22 mouse cellular contexts compared by ENCODE assay signal in genomic region chr6:116415126-116415676, GRCm38 (mm10). TPM values are rescaled to one million over a fixed set of nuclear protein-coding genes. Genes with fewer than 3 reads are reported as not detected.
DNase-seq lines count a peak whose midpoint lies in the region; ATAC-seq and TF ChIP-seq lines count a peak whose summit lies in the region.
"Had no signal": no experiment of that assay in that cellular context is flagged by ENCODE, and none has a peak within 500 bp of the region (broad histone marks: within the 10 kb centered on the region; RNA-seq: fewer than 3 reads in every experiment).

No protein-coding gene starts in this region.

- no peak overlapping the region for H3K27ac ChIP-seq in heart, embryonic 12.5 days (ENCODE audit: poor library complexity, severe bottlenecking)
- H3K27ac ChIP-seq in heart, postnatal 0 days (ENCODE audit: low read depth), result no peak overlapping the region
- no peak overlapping the region for H3K27ac ChIP-seq in kidney, embryonic 15.5 days
- H3K27ac ChIP-seq in liver, adult 2 months (replicated peaks; ENCODE audit: insufficient read depth, low read depth, low read length), result no peak overlapping the region
- H3K27ac ChIP-seq in liver, postnatal 0 days (ENCODE audit: low read depth), result no peak overlapping the region
- H3K27ac ChIP-seq: embryonic facial prominence, embryonic 13.5 days; forebrain, embryonic 12.5 days; hindbrain, embryonic 10.5 days; hindbrain, embryonic 14.5 days had no signal

- H3K4me1 ChIP-seq in heart, embryonic 12.5 days (replicated peaks), result peaks cover 14% of the 10 kb centered on the region; the same call in 1 of the 2 replicates
- H3K4me1 ChIP-seq in heart, postnatal 0 days (ENCODE audit: control insufficient read depth, insufficient read depth), result peaks cover 5% of the 10 kb centered on the region; the same call in 1 of the 2 replicates
- H3K4me1 ChIP-seq in kidney, embryonic 15.5 days, result no peaks in the 10 kb centered on the region
- H3K4me1 ChIP-seq in liver, adult 2 months (ENCODE audit: control insufficient read depth, insufficient read depth, low read length), result no peaks in the 10 kb centered on the region
- 0 out of 2 replicates have a peak, but pooled peaks cover 3% of the 10 kb centered on the region for H3K4me1 ChIP-seq in liver, postnatal 0 days (ENCODE audit: insufficient read depth)
- H3K4me1 ChIP-seq: embryonic facial prominence, embryonic 13.5 days; forebrain, embryonic 12.5 days had no signal

- H3K79me2 ChIP-seq in liver, adult 2 months (ENCODE audit: control insufficient read depth, insufficient read depth, low read length), result no peaks in the 10 kb centered on the region

- no peak for ATAC-seq in heart, embryonic 12.5 days (ENCODE audit: insufficient number of reproducible peaks, low FRiP score)
- ATAC-seq in heart, postnatal 0 days (ENCODE audit: insufficient read depth, low read depth), result peak; percentile 61
- no peak for ATAC-seq in kidney, embryonic 15.5 days (replicated peaks; ENCODE audit: low FRiP score)
- no peak for ATAC-seq in liver, postnatal 0 days
- ATAC-seq: CD4-positive, CD25-positive, alpha-beta regulatory T cell, adult 4 months; forebrain, embryonic 16.5 days had no signal

- no peak overlapping the region for H3K4me2 ChIP-seq in heart, embryonic 12.5 days
- no peak overlapping the region for H3K4me2 ChIP-seq in heart, postnatal 0 days (ENCODE audit: low read depth, low read length)
- H3K4me2 ChIP-seq in kidney, embryonic 15.5 days, result no peak overlapping the region
- no peak overlapping the region for H3K4me2 ChIP-seq in liver, postnatal 0 days (ENCODE audit: low read depth, low read length)
- H3K4me2 ChIP-seq: embryonic facial prominence, embryonic 13.5 days; forebrain, embryonic 12.5 days; hindbrain, embryonic 14.5 days had no signal

- TF ChIP-seq CTCF in heart, postnatal 0 days (IDR thresholded peaks at IDR 0.05; ENCODE audit: low read depth), result no peak
- TF ChIP-seq CTCF in liver, adult 2 months (IDR thresholded peaks at IDR 0.05; ENCODE audit: low read depth, low read length), result no peak
- TF ChIP-seq CTCF in liver, postnatal 0 days (IDR thresholded peaks at IDR 0.05; ENCODE audit: low read depth), result no peak

- H3K9ac ChIP-seq in heart, embryonic 12.5 days, result no peak overlapping the region
- H3K9ac ChIP-seq in heart, postnatal 0 days (replicated peaks; ENCODE audit: low read depth, low read length), result no peak overlapping the region
- H3K9ac ChIP-seq in kidney, embryonic 15.5 days, result no peak overlapping the region
- no peak overlapping the region for H3K9ac ChIP-seq in liver, adult 2 months (ENCODE audit: low read depth, low read length)
- H3K9ac ChIP-seq in liver, postnatal 0 days (replicated peaks), result no peak overlapping the region
- H3K9ac ChIP-seq: embryonic facial prominence, embryonic 13.5 days; forebrain, embryonic 12.5 days; hindbrain, embryonic 14.5 days had no signal

- no peaks in the 10 kb centered on the region for H3K9me3 ChIP-seq in heart, embryonic 12.5 days (replicated peaks)
- no peaks in the 10 kb centered on the region for H3K9me3 ChIP-seq in heart, postnatal 0 days (replicated peaks; ENCODE audit: control insufficient read depth, low read length)
- H3K9me3 ChIP-seq in kidney, embryonic 15.5 days (replicated peaks), result no peaks in the 10 kb centered on the region
- no peaks in the 10 kb centered on the region for H3K9me3 ChIP-seq in liver, postnatal 0 days (ENCODE audit: low read length)
- H3K9me3 ChIP-seq: embryonic facial prominence, embryonic 13.5 days; forebrain, embryonic 12.5 days; G1E; hindbrain, embryonic 10.5 days had no signal

- H3K36me3 ChIP-seq in heart, embryonic 12.5 days, result peaks cover 18% of the 10 kb centered on the region
- H3K36me3 ChIP-seq in heart, postnatal 0 days (replicated peaks; ENCODE audit: control insufficient read depth, insufficient read depth, low read length), result 0 out of 2 replicates have a peak, but pooled peaks cover 11% of the 10 kb centered on the region
- H3K36me3 ChIP-seq in kidney, embryonic 15.5 days, result peaks cover 6% of the 10 kb centered on the region
- H3K36me3 ChIP-seq in liver, adult 2 months (ENCODE audit: control insufficient read depth, insufficient read depth, low read length), result peaks cover 4% of the 10 kb centered on the region; the same call in 1 of the 2 replicates
- peaks cover 6% of the 10 kb centered on the region for H3K36me3 ChIP-seq in liver, postnatal 0 days (replicated peaks; ENCODE audit: insufficient read depth, low read length)

- no peak for TF ChIP-seq POLR2A in liver, adult 2 months (IDR thresholded peaks at IDR 0.05; ENCODE audit: extremely low read depth, insufficient read depth, low read length)

- peak; percentile 86 for DNase-seq in heart, adult 11 months
- DNase-seq in heart, postnatal 0 days (ENCODE audit: low spot score), result peak; percentile 46
- no peak for DNase-seq in heart, postnatal 4 days
- peak; percentile 36 for DNase-seq in kidney, adult 9 months
- DNase-seq in liver, adult 2 months (ENCODE audit: extremely low read depth, low read depth, low spot score), result peak; percentile 38
- DNase-seq in liver, postnatal 0 days, result no peak
- DNase-seq: adrenal gland, postnatal 14 days; B cell, adult 2 months; cerebellum, adult 18-20 months; cerebellum, adult 9-11 months; cerebellum, postnatal 36 days; gastrocnemius, postnatal 10 days; heart, postnatal 10 days had no signal

- peaks cover 5% of the 10 kb centered on the region; the same call in 1 of the 2 replicates for H3K27me3 ChIP-seq in heart, embryonic 12.5 days (replicated peaks)
- no peaks in the 10 kb centered on the region for H3K27me3 ChIP-seq in heart, postnatal 0 days (ENCODE audit: control insufficient read depth, insufficient read depth, low read length)
- no peaks in the 10 kb centered on the region for H3K27me3 ChIP-seq in kidney, embryonic 15.5 days
- H3K27me3 ChIP-seq in liver, adult 2 months (ENCODE audit: control insufficient read depth, insufficient read depth, low read length), result no peaks in the 10 kb centered on the region
- no peaks in the 10 kb centered on the region for H3K27me3 ChIP-seq in liver, postnatal 0 days (ENCODE audit: insufficient read depth, low read length)
- H3K27me3 ChIP-seq: embryonic facial prominence, embryonic 13.5 days; forebrain, embryonic 12.5 days had no signal

- no peak for TF ChIP-seq EP300 in heart, postnatal 0 days (IDR thresholded peaks at IDR 0.05; ENCODE audit: low read depth)
- TF ChIP-seq EP300 in liver, postnatal 0 days (IDR thresholded peaks at IDR 0.05; ENCODE audit: low read depth), result no peak

- H3K4me3 ChIP-seq in heart, embryonic 12.5 days, result no peak overlapping the region
- H3K4me3 ChIP-seq in heart, postnatal 0 days (ENCODE audit: low read depth, low read length), result no peak overlapping the region
- H3K4me3 ChIP-seq in kidney, embryonic 15.5 days (replicated peaks), result no peak overlapping the region
- no peak overlapping the region for H3K4me3 ChIP-seq in liver, adult 2 months (ENCODE audit: insufficient read depth, low read depth, low read length)
- no peak overlapping the region for H3K4me3 ChIP-seq in liver, postnatal 0 days (ENCODE audit: low read depth, low read length)
- H3K4me3 ChIP-seq: embryonic facial prominence, embryonic 13.5 days; forebrain, embryonic 12.5 days; hindbrain, embryonic 10.5 days had no signal

- WGBS in heart, embryonic 12.5 days, result 64% methylated on average over 12 of the region's 12 CpGs
- WGBS in heart, postnatal 0 days, result 46% methylated on average over 12 of the region's 12 CpGs
- WGBS in kidney, embryonic 15.5 days, result 76% methylated on average over 12 of the region's 12 CpGs
- 73% methylated on average over 12 of the region's 12 CpGs for WGBS in liver, adult 2 months
- 83% methylated on average over 12 of the region's 12 CpGs for WGBS in liver, postnatal 0 days (ENCODE audit: insufficient replicate concordance)

RNA-seq across cellular contexts. Expression of gene Alox5, which starts 45.8 kb away (rescaled TPM):
- polyA plus RNA-seq in heart, embryonic 12.5 days (2016; fragmentation: Nextera tagmentation; extraction: Ambion mirVana), result 2.6 and 2.7 TPM in 2 replicates
- total RNA-seq in heart, postnatal 0 days (2014; rRNA removed; ENCODE audit: low replicate concordance), result 5.6 and 14.1 TPM in 2 replicates
- 3.9 and 4.5 TPM in 2 replicates for polyA plus RNA-seq in heart, postnatal 0 days (2015; fragmentation: Nextera tagmentation; extraction: Ambion mirVana)
- 1 to 10 TPM; 6.3 to 6.7 TPM for total RNA-seq in heart, postnatal 4 days (2021)
- polyA plus RNA-seq in kidney, embryonic 15.5 days (2015; fragmentation: Nextera tagmentation; extraction: Ambion mirVana), result 0.67 and 0.92 TPM in 2 replicates
- total RNA-seq in liver, adult 2 months (2014; rRNA removed), result under 0.01 and 0.09 TPM in 2 replicates
- polyA plus RNA-seq in liver, adult 2 months (2012; rRNA removed), result 0.07 TPM in 1 of 2 replicates, not detected in the other
- 5.0 and 6.6 TPM in 2 replicates for polyA plus RNA-seq in liver, postnatal 0 days (2015; fragmentation: Nextera tagmentation; extraction: Ambion mirVana)
- polyA plus RNA-seq: CD4-positive, CD25-positive, alpha-beta regulatory T cell, adult 4 months had no signal

Comparison
In these comparisons a context has a peak if more than half of its experiments do, and no peak if none do; other contexts are left out.
1. DNase-seq: peak in heart, adult 11 months (single experiment), heart, postnatal 0 days (single experiment), kidney, adult 9 months (single experiment) and liver, adult 2 months (single experiment); none in heart, postnatal 4 days (single experiment) and liver, postnatal 0 days (single experiment).